Mouse (Mus musculus) midbrain, embryonic 14.5 days (tissue): ENCODE measurements around the gene Cfb. TPM values are rescaled to one million over a fixed set of nuclear protein-coding genes. Genes with fewer than 3 reads are reported as not detected.

Source experiments
- ATAC-seq: fragments of 200-750 bp; cut with Nextera tagmentation; 2 replicates; pipeline ENCODE4 v1.8.0; 2017; ENCODE audit warnings: moderate number of reproducible peaks, moderate library complexity; ENCODE audit not compliant: low FRiP score, low TSS enrichment
- DNase-seq: peaks from one replicate; pipeline ENCODE4 v3.0.0-alpha.2; 2015
- H3K27ac ChIP-seq: fragments of 300-500 bp; sonication (generic); replicated peaks from 2 replicates; pipeline ENCODE4 v1.5.1; 2014; ENCODE audit warnings: mild to moderate bottlenecking, low read depth, low read length, moderate library complexity
- H3K27me3 ChIP-seq: fragments of 300-500 bp; sonication (generic); 2 replicates; pipeline ENCODE4 v1.6.1; 2014; ENCODE audit warnings: low read length, control low read depth, mixed read lengths; ENCODE audit not compliant: control insufficient read depth, insufficient read depth
- H3K36me3 ChIP-seq: fragments of 300-500 bp; sonication (generic); 2 replicates; pipeline ENCODE4 v1.6.1; 2014; ENCODE audit warnings: low read length, control low read depth; ENCODE audit not compliant: control insufficient read depth, insufficient read depth
- H3K4me1 ChIP-seq: fragments of 300-500 bp; sonication (generic); 2 replicates; pipeline ENCODE4 v1.6.1; 2014; ENCODE audit warnings: mild to moderate bottlenecking, antibody characterized with exemption, low read length, control low read depth; ENCODE audit not compliant: control insufficient read depth, insufficient read depth
- H3K4me2 ChIP-seq: fragments of 300-500 bp; sonication (generic); 2 replicates; pipeline ENCODE4 v1.6.1; 2014; ENCODE audit warnings: mild to moderate bottlenecking, low read length, moderate library complexity
- H3K4me3 ChIP-seq: fragments of 300-500 bp; sonication (generic); replicated peaks from 2 replicates; pipeline ENCODE4 v1.5.1; 2014; ENCODE audit warnings: low read depth, low read length
- H3K9ac ChIP-seq: fragments of 300-500 bp; sonication (generic); replicated peaks from 2 replicates; pipeline ENCODE4 v1.6.1; 2014; ENCODE audit warnings: mild to moderate bottlenecking, low read length, moderate library complexity
- H3K9me3 ChIP-seq: fragments of 300-500 bp; sonication (generic); 2 replicates; pipeline ENCODE4 v1.6.1; 2016; ENCODE audit warnings: low read length, control low read depth, mixed read lengths; ENCODE audit not compliant: control insufficient read depth
- WGBS: fragments of 180-500 bp; shearing (Covaris S2); extraction: QIAGEN DNeasy Blood & Tissue Kit; methylation state at CpG from one replicate; pipeline ENCODE4 v1.1.7; 2014; 5-methylcytosine and 5-hydroxymethylcytosine counted together
- polyA plus RNA-seq: library from polyadenylated mRNA; unstranded; fragments of >200 nt; fragmentation: Nextera tagmentation; extraction: Ambion mirVana; gene quantifications from 2 replicates; pipeline ENCODE4 v1.2.1, GENCODE M21; 2014

The Cfb gene
- polyA plus RNA-seq, 1 experiment from 2014 or later, result 3.0 TPM

- DNase-seq (peak; percentile 81), ATAC-seq (peak; percentile 35)
- Histone ChIP-seq H3K9ac (peak overlapping the region; percentile 96), H3K4me2 (peak overlapping the region; percentile 97), H3K9me3 (no peaks in the 10 kb centered on the region), H3K36me3 (peaks cover 31% of the 10 kb centered on the region), H3K27ac (peak overlapping the region; percentile 98), H3K27me3 (no peaks in the 10 kb centered on the region), H3K4me1 (peaks cover 34% of the 10 kb centered on the region), H3K4me3 (peak overlapping the region; percentile 90)
- 0% methylated on average over 14 of the region's 47 CpGs for WGBS
Measured at GRCm38 (mm10) chr17:34898706-34899052, 36.4 kb upstream of the Cfb start.

- H3K27me3 ChIP-seq, result no peaks in the 10 kb centered on the region
- H3K9ac ChIP-seq, result peak within 1 kb of the TSS; percentile 96
- H3K4me1 ChIP-seq, result peaks cover 39% of the 10 kb centered on the region
- peak within 1 kb of the TSS; percentile 90 for H3K4me3 ChIP-seq
- H3K27ac ChIP-seq, result peak within 1 kb of the TSS; percentile 98
- H3K4me2 ChIP-seq, result peak within 1 kb of the TSS; percentile 97
- DNase-seq (peak; percentile 92), ATAC-seq (peak; percentile 22; the same call in 1 of the 2 replicates)
- peaks cover 26% of the 10 kb centered on the region for H3K36me3 ChIP-seq
- under 1% methylated on average over 29 of the region's 44 CpGs for WGBS
- H3K9me3 ChIP-seq, result no peaks in the 10 kb centered on the region
Measured at GRCm38 (mm10) chr17:34898160-34898586, 35.9 kb upstream of the Cfb start, which contains the start of the genes C2 and Ehmt2. TSS of gene C2 (minus strand) at chr17:34898265. TSS of gene Ehmt2 (plus strand) at chr17:34898469.

- ATAC-seq (no peak), DNase-seq (peak; percentile 47)
- WGBS, result 16% methylated on average over 10 of the region's 10 CpGs
- Histone ChIP-seq H3K4me3 (peak overlapping the region; percentile 90), H3K27ac (peak overlapping the region; percentile 98), H3K9ac (peak overlapping the region; percentile 96), H3K36me3 (peaks cover 19% of the 10 kb centered on the region), H3K9me3 (no peaks in the 10 kb centered on the region), H3K4me2 (peak overlapping the region; percentile 97), H3K4me1 (peaks cover 39% of the 10 kb centered on the region), H3K27me3 (no peaks in the 10 kb centered on the region)
Measured at GRCm38 (mm10) chr17:34897373-34898159, 35.2 kb upstream of the Cfb start.

- ATAC-seq (no peak), DNase-seq (no peak)
- Histone ChIP-seq H3K4me3 (peak overlapping the region; percentile 68), H3K9me3 (no peaks in the 10 kb centered on the region), H3K27ac (no peak overlapping the region), H3K27me3 (no peaks in the 10 kb centered on the region), H3K36me3 (peaks cover 11% of the 10 kb centered on the region), H3K4me1 (peaks cover 39% of the 10 kb centered on the region), H3K4me2 (peak overlapping the region; percentile 97), H3K9ac (no peak overlapping the region)
- 84% methylated on average over 17 of the region's 17 CpGs for WGBS
Measured at GRCm38 (mm10) chr17:34896366-34896765, 34.0 kb upstream of the Cfb start.

GRCm38 (mm10) chr17:34895724-34896123 lies 33.4 kb upstream of the Cfb start:
- peak overlapping the region; percentile 97 for H3K4me2 ChIP-seq
- 87% methylated on average over 15 of the region's 15 CpGs for WGBS
- no peaks in the 10 kb centered on the region for H3K27me3 ChIP-seq
- H3K36me3 ChIP-seq, result peaks cover 10% of the 10 kb centered on the region
- peak overlapping the region; percentile 93 for H3K27ac ChIP-seq
- peak overlapping the region; percentile 88 for H3K9ac ChIP-seq
- DNase-seq (no peak), ATAC-seq (no peak)
- peaks cover 39% of the 10 kb centered on the region for H3K4me1 ChIP-seq
- peak overlapping the region; percentile 68 for H3K4me3 ChIP-seq
- H3K9me3 ChIP-seq, result no peaks in the 10 kb centered on the region

GRCm38 (mm10) chr17:34894801-34895530 lies 32.6 kb upstream of the Cfb start:
- peaks cover 10% of the 10 kb centered on the region for H3K36me3 ChIP-seq
- ATAC-seq (peak; percentile 25), DNase-seq (peak; percentile 63)
- peaks cover 32% of the 10 kb centered on the region for H3K4me1 ChIP-seq
- H3K4me2 ChIP-seq, result peak overlapping the region; percentile 97
- no peaks in the 10 kb centered on the region for H3K9me3 ChIP-seq
- peak overlapping the region; percentile 93 for H3K27ac ChIP-seq
- no peaks in the 10 kb centered on the region for H3K27me3 ChIP-seq
- 4% methylated on average over 50 of the region's 51 CpGs for WGBS
- peak overlapping the region; percentile 88 for H3K9ac ChIP-seq
- H3K4me3 ChIP-seq, result peak overlapping the region; percentile 68

- DNase-seq (peak; percentile 99), ATAC-seq (peak; percentile 89)
- H3K4me1 ChIP-seq, result peaks cover 32% of the 10 kb centered on the region
- H3K27ac ChIP-seq, result peak overlapping the region; percentile 93
- no peaks in the 10 kb centered on the region for H3K9me3 ChIP-seq
- WGBS, result 0% methylated on average over 35 of the region's 51 CpGs
- peak overlapping the region; percentile 88 for H3K9ac ChIP-seq
- H3K4me3 ChIP-seq, result peak overlapping the region; percentile 68
- peak overlapping the region; percentile 97 for H3K4me2 ChIP-seq
- H3K36me3 ChIP-seq, result peaks cover 10% of the 10 kb centered on the region
- no peaks in the 10 kb centered on the region for H3K27me3 ChIP-seq
Measured at GRCm38 (mm10) chr17:34894074-34894597, 31.8 kb upstream of the Cfb start.

- H3K27ac ChIP-seq, result peak overlapping the region; percentile 93
- H3K9me3 ChIP-seq, result no peaks in the 10 kb centered on the region
- peak overlapping the region; percentile 68 for H3K4me3 ChIP-seq
- peaks cover 10% of the 10 kb centered on the region for H3K36me3 ChIP-seq
- peaks cover 32% of the 10 kb centered on the region for H3K4me1 ChIP-seq
- DNase-seq (no peak), ATAC-seq (no peak)
- H3K4me2 ChIP-seq, result peak overlapping the region; percentile 97
- WGBS, result 75% methylated on average over 12 of the region's 12 CpGs
- H3K9ac ChIP-seq, result peak overlapping the region; percentile 45; the same call in 1 of the 2 replicates
- H3K27me3 ChIP-seq, result no peaks in the 10 kb centered on the region
Measured at GRCm38 (mm10) chr17:34893072-34893824, 30.9 kb upstream of the Cfb start.
